Mouse (Mus musculus) G1E (cell line): ENCODE results near the gene Gnas. TPM values are rescaled to one million over a fixed set of nuclear protein-coding genes. Genes with fewer than 3 reads are reported as not detected.

Experiments
- ATAC-seq: 2 replicates; pipeline ENCODE4 v1.8.0; 2016; ENCODE audit warnings: mild to moderate bottlenecking; ENCODE audit not compliant: insufficient number of reproducible peaks, poor library complexity, low FRiP score, severe bottlenecking; ENCODE audit errors: extremely low read depth
- DNase-seq: peaks from one replicate; pipeline ENCODE4 v3.0.0; 2012; ENCODE audit warnings: low spot score
- H3K27me3 ChIP-seq: 2 replicates; pipeline ENCODE4 v1.6.1; 2012; ENCODE audit warnings: mild to moderate bottlenecking, low read length, inconsistent platforms; ENCODE audit not compliant: insufficient read depth
- H3K36me3 ChIP-seq: replicated peaks from 2 replicates; pipeline ENCODE3; 2012; ENCODE audit warnings: mild to moderate bottlenecking, inconsistent platforms
- H3K4me1 ChIP-seq: 2 replicates; pipeline ENCODE4 v1.6.1; 2012; ENCODE audit warnings: low read depth, low read length, inconsistent platforms, mixed read lengths; ENCODE audit not compliant: insufficient read depth
- H3K4me3 ChIP-seq: 2 replicates; pipeline ENCODE4 v1.5.1; 2012; ENCODE audit warnings: low read depth, mild to moderate bottlenecking, inconsistent platforms, low read length, moderate library complexity, mixed read lengths
- H3K9me3 ChIP-seq: replicated peaks from 2 replicates; pipeline ENCODE4 v1.6.1; 2012; ENCODE audit warnings: inconsistent platforms
- CTCF ChIP-seq: IDR thresholded peaks from 2 replicates; pipeline ENCODE4 v1.5.1; 2012; ENCODE audit warnings: low read depth, low read length, inconsistent platforms, mixed read lengths
- GATA1 ChIP-seq: IDR thresholded peaks from 2 replicates; pipeline ENCODE4 v1.6.1; 2012; ENCODE audit warnings: borderline replicate concordance, low read length, inconsistent platforms, mixed read lengths
- GATA2 ChIP-seq: IDR thresholded peaks from 2 replicates; pipeline ENCODE4 v1.6.1; 2012; ENCODE audit warnings: low read depth, low read length, inconsistent platforms, borderline replicate concordance
- POLR2AphosphoS5 ChIP-seq: IDR thresholded peaks from 2 replicates; pipeline ENCODE4 v1.6.1; 2012; ENCODE audit warnings: low read depth, low read length, inconsistent platforms; ENCODE audit not compliant: insufficient replicate concordance
- TAL1 ChIP-seq: conservative IDR thresholded peaks from 2 replicates; pipeline ENCODE4 v1.6.1; 2012; ENCODE audit warnings: low read depth, low read length, inconsistent platforms, mixed read lengths
- polyA plus RNA-seq: library from polyadenylated mRNA; stranded (reverse); fragments of >175 nt; gene quantifications from 2 replicates; pipeline ENCODE4 v1.2.3, GENCODE M21; 2012
- total RNA-seq, 2 experiments: library from RNA; stranded (forward) in 1 of 2; stranded (reverse) in 1 of 2; fragments of 200-1000 nt in 1 of 2; fragments of >200 nt in 1 of 2; fragmentation: Nextera tagmentation in 1 of 2; gene quantifications; 2 replicates each; pipeline ENCODE4 v1.2.3; 2014 to 2017

The Gnas gene
- total and polyA plus RNA-seq, 3 experiments, result 490 to 1,097 (median 935) TPM

DNA sequence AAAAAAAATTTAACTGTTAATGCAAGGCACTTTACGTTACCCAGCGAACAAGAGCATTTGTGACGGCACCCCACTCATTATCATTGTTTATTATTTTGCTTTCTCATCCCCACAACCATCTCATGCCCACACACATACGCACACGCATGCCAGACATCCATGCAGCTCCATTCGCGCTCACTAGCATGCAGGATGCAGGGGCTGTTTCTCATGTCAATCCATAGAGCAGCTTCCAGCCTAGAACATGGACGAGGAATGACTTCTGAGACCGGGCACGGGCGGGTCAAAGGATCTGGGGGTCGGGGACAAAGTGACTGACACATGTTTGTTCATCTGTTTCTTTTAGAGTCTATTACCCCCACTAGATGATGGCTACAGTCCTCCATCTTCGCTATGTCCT, 53.2 kb downstream of the Gnas start:
- DNase-seq, result no peak
- no peak for ATAC-seq
- Histone ChIP-seq H3K27me3 (no peaks in the 10 kb centered on the region), H3K4me3 (no peak overlapping the region), H3K36me3 (peaks cover 90% of the 10 kb centered on the region), H3K9me3 (no peaks in the 10 kb centered on the region), H3K4me1 (peaks cover 77% of the 10 kb centered on the region)
- TF ChIP-seq GATA2 (no peak), POLR2AphosphoS5 (no peak), CTCF (no peak), GATA1 (no peak), TAL1 (no peak)

DNA sequence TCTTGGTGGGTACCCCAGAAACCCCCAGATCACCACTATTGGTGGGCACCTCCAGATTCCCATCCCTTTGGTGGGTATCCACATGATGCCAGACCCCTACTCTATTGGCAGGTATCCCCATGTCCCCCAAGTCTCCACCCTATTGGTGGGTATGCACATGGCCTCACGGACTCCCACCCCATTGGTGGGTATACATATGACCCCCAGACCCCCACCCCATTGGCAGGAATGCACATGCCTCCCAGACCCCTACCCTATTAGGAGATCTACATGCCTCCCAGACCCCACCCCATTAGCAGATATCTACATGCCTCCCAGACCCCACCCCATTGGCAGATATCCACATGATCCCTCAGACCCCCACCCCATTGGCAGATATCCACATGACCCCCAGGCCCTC, 55.6 kb downstream of the Gnas start:
- ATAC-seq (no peak), DNase-seq (no peak)
- no peaks in the 10 kb centered on the region for H3K27me3 ChIP-seq
- no peaks in the 10 kb centered on the region for H3K9me3 ChIP-seq
- no peak overlapping the region for H3K4me3 ChIP-seq
- peaks cover 74% of the 10 kb centered on the region for H3K4me1 ChIP-seq
- TF ChIP-seq GATA1 (no peak), CTCF (no peak), GATA2 (no peak), POLR2AphosphoS5 (no peak), TAL1 (no peak)
- peaks cover 100% of the 10 kb centered on the region for H3K36me3 ChIP-seq

DNA sequence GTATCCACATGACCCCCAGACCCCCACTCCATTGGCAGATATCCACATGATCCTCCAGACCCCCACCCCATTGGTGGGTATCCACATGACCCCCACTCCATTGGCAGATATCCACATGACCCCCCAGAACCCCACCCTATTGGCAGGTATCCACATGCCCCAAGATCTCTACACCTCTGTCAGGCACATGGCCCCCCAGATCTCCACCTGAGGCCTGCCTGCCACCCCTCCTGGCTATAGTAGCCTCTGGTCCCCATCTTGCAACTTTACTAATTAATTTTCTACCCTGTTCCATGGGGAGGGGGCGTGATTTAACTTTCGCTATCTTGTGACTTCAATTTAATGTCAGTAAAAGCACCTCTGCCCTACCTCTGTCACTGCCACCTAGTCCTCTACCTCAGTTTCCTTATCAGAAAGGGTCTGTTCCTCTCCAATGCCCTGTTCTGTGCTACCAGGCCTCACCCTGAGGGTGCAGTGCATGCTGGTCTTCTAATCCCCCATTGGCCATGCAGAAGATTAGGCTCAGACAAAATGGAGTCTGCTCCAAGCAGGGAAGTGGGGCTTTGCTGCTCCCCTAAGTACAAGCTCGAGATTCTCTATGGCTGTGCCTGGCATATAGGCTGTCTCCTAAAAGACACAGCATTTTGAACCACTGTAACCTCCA, 56.2 kb downstream of the Gnas start:
- Histone ChIP-seq H3K27me3 (no peaks in the 10 kb centered on the region), H3K4me3 (no peak overlapping the region), H3K4me1 (peaks cover 74% of the 10 kb centered on the region), H3K9me3 (no peaks in the 10 kb centered on the region), H3K36me3 (peaks cover 100% of the 10 kb centered on the region)
- ATAC-seq, result no peak
- no peak for DNase-seq
- TF ChIP-seq TAL1 (no peak), GATA2 (no peak), CTCF (no peak), GATA1 (no peak), POLR2AphosphoS5 (no peak)

DNA sequence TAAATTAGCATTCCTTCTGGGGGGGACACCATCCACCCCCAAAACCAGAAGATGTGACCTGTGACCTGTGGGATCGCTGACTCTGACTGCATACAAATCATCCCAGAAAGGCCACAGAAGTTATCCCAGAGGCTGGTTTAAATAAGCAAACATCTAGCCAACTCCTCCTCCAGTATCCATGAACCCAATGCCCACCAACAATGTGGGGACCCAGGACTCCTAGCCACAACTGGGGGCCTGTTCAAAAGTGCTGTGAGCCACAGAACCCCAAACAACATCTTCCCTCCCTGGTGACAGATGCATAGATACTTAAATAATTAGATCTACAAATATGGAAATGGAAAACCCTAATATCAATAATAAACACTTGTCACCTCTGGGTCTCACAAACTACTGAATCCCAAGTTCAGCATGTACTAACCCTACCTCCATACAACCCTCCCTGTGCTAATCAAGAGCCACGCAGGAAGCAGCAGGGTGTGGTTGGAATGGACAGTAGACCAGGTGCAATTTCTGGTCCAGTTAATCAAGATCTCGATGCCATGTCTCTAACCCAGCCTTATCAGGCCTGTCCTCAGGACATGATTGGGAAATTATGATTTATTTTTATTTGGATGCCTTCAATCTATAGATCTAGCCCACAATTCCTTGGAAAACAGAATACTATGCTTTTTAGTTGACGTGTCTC, 56.9 kb downstream of the Gnas start:
- no peak overlapping the region for H3K4me3 ChIP-seq
- no peak for DNase-seq
- H3K27me3 ChIP-seq, result no peaks in the 10 kb centered on the region
- peaks cover 73% of the 10 kb centered on the region for H3K4me1 ChIP-seq
- TF ChIP-seq TAL1 (no peak), GATA1 (no peak), GATA2 (no peak), CTCF (no peak), POLR2AphosphoS5 (no peak)
- peaks cover 100% of the 10 kb centered on the region for H3K36me3 ChIP-seq
- no peak for ATAC-seq
- no peaks in the 10 kb centered on the region for H3K9me3 ChIP-seq

DNA sequence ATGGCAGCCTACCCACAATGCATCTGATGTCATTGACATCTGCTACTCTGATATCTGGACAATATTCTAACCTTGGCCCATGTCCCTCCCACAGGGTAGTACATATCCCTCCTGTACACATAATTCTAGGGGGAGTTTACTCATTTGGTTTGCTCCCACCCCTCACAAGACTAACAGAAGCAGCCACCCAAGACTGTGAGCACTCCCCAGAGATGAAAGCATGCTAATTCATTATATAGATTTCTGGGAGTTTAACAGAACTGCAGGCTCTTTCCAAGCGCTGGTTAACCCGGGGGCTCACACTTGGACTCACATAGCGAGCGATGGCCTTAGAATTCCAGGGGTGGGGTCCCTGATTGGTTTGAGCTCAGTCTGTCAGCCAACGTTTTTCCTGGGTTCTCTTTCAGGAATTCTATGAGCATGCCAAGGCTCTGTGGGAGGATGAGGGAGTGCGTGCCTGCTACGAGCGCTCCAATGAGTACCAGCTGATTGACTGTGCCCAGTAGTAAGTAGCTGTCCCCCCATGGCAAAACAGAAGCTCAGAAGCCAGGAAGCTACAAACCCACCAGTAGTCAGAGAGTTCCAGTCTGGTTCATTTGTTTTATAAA, 58.8 kb downstream of the Gnas start:
- Histone ChIP-seq H3K9me3 (no peaks in the 10 kb centered on the region), H3K27me3 (no peaks in the 10 kb centered on the region), H3K36me3 (peaks cover 95% of the 10 kb centered on the region), H3K4me3 (no peak overlapping the region; the same call in 1 of the 2 replicates), H3K4me1 (peaks cover 59% of the 10 kb centered on the region)
- DNase-seq, result no peak
- TF ChIP-seq TAL1, result no peak
- no peak for TF ChIP-seq GATA2
- no peak for TF ChIP-seq GATA1
- TF ChIP-seq CTCF, result no peak
- no peak for ATAC-seq

DNA sequence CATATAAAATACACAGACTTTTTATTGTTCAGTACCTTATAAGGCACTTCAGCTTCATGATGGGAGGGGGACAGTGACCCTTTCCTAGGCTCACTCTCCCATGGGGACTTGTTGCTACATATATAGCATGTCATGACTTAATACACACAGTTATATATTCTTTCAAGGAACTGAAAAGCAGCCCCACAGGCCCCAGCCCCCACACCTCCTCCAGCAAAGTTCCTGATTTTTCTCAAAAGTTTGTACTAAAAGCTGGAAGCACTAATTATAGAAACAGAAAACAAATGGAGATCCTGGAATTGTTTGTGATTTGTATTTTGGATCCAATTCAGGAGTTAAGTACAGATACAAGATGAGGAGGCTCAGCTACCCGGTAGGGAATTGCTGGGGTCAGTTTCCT, 59.4 kb downstream of the Gnas start:
- ATAC-seq (no peak), DNase-seq (no peak)

More for the DNA sequence above, 59.4 kb downstream of the Gnas start:
- Histone ChIP-seq H3K9me3 (no peaks in the 10 kb centered on the region), H3K4me1 (peaks cover 55% of the 10 kb centered on the region), H3K27me3 (no peaks in the 10 kb centered on the region), H3K4me3 (no peak overlapping the region), H3K36me3 (peaks cover 89% of the 10 kb centered on the region)
- no peak for TF ChIP-seq POLR2AphosphoS5
- TF ChIP-seq TAL1, result no peak
- TF ChIP-seq GATA1, result no peak
- no peak for TF ChIP-seq GATA2
- no peak for TF ChIP-seq CTCF
